In the genomic region with DNA sequence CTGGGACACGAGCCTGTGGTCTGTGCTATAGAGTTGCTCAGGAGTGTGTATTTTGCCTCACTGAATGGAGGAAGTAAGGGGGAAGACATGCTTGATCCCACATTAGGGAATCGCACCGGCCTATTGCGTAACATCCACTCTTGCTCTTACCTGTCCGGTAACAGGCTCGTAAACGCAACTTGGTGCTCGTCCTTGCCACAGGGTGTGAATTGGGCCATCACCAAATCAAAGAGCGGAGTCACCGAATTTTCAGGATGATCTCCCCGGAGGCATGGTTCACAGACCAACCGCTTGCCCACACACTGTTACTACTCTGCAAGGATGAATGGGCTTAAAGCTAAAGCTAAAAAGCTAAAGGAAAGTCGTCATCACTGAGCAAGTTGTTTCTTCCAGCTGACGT, we compare ENCODE assay signal across 22 mouse cellular contexts. TPM values are rescaled to one million over a fixed set of nuclear protein-coding genes. Genes with fewer than 3 reads are reported as not detected.
DNase-seq lines count a peak whose midpoint lies in the region; ATAC-seq and TF ChIP-seq lines count a peak whose summit lies in the region.
"Had no signal": no experiment of that assay in that cellular context is flagged by ENCODE, and none has a peak within 500 bp of the region (broad histone marks: within the 10 kb centered on the region; RNA-seq: fewer than 3 reads in every experiment).

No protein-coding gene starts in this region.

- no peak overlapping the region for H3K27ac ChIP-seq in lung, postnatal 0 days (ENCODE audit: low read length)
- no peak overlapping the region for H3K27ac ChIP-seq in gastrocnemius, adult 2 months
- H3K27ac ChIP-seq: embryonic facial prominence, embryonic 13.5 days; embryonic facial prominence, embryonic 15.5 days; forebrain, embryonic 13.5 days; forebrain, embryonic 15.5 days had no signal

- no peak overlapping the region for H3ac ChIP-seq in C2C12 (ENCODE audit: control insufficient read depth, insufficient read length, low read depth)

- H3K79me2 ChIP-seq in C2C12 (ENCODE audit: control insufficient read depth, insufficient read depth) = no peaks in the 10 kb centered on the region

- intact Hi-C loops in gastrocnemius, adult 2 months (cut with DNase I) = no loop called here

- 78% methylated on average over 14 of the region's 14 CpGs for WGBS in lung, postnatal 0 days

- peak; percentile 39 for DNase-seq in lung, postnatal 0 days (ENCODE audit: low spot score)
- no peak for DNase-seq in lung, postnatal 14 days
- peak; percentile 68 for DNase-seq in gonadal fat pad, adult 2 months (ENCODE audit: low read depth)
- DNase-seq in gastrocnemius, adult 2 months = no peak
- DNase-seq: adrenal gland, adult 2 months; adrenal gland, postnatal 10 days; adrenal gland, postnatal 25 days; B cell, adult 2 months; cerebellum, adult 11 months; cerebellum, adult 18-20 months; cerebellum, adult 8-10 months; cerebellum, adult 9-11 months; cerebellum, postnatal 14 days; cerebellum, postnatal 36 days; embryo, embryonic 11 days; forebrain, postnatal 0 days had no signal

- H3K4me1 ChIP-seq in lung, postnatal 0 days (ENCODE audit: insufficient read depth, low read depth, low read length) = no peaks in the 10 kb centered on the region; the same call in 1 of the 2 replicates
- H3K4me1 ChIP-seq: forebrain, embryonic 13.5 days; forebrain, embryonic 15.5 days had no signal

- H3K36me3 ChIP-seq in lung, postnatal 0 days (ENCODE audit: insufficient read depth, low read length) = no peaks in the 10 kb centered on the region
- no peaks in the 10 kb centered on the region for H3K36me3 ChIP-seq in C2C12 (ENCODE audit: control insufficient read depth, insufficient read depth)
- H3K36me3 ChIP-seq: embryonic facial prominence, embryonic 13.5 days; embryonic facial prominence, embryonic 15.5 days; forebrain, embryonic 15.5 days had no signal

- H3K4me2 ChIP-seq in lung, postnatal 0 days (replicated peaks; ENCODE audit: low read depth, low read length) = no peak overlapping the region
- H3K4me2 ChIP-seq: embryonic facial prominence, embryonic 13.5 days; embryonic facial prominence, embryonic 15.5 days; forebrain, embryonic 13.5 days; forebrain, embryonic 15.5 days had no signal

- H3K79me3 ChIP-seq in C2C12 (ENCODE audit: low read depth) = no peaks in the 10 kb centered on the region

- no peak overlapping the region for H3K9ac ChIP-seq in lung, postnatal 0 days (replicated peaks; ENCODE audit: low read depth)
- H3K9ac ChIP-seq: embryonic facial prominence, embryonic 13.5 days; embryonic facial prominence, embryonic 15.5 days; forebrain, embryonic 13.5 days; forebrain, embryonic 15.5 days; forebrain, postnatal 0 days had no signal

- TF ChIP-seq CTCF in lung, postnatal 0 days (IDR thresholded peaks at IDR 0.05) = no peak
- no peak for TF ChIP-seq CTCF in C2C12 (IDR thresholded peaks at IDR 0.05; ENCODE audit: control insufficient read depth, insufficient read depth, insufficient read length)
- TF ChIP-seq CTCF in gastrocnemius, adult 2 months (IDR thresholded peaks at IDR 0.05) = no peak

- no peak for TF ChIP-seq EP300 in lung, postnatal 0 days (IDR thresholded peaks at IDR 0.05)

- H3K4me3 ChIP-seq in lung, postnatal 0 days (ENCODE audit: low read depth, low read length) = no peak overlapping the region
- no peak overlapping the region for H3K4me3 ChIP-seq in C2C12 (ENCODE audit: insufficient read depth, poor library complexity, severe bottlenecking)
- H3K4me3 ChIP-seq in gastrocnemius, adult 2 months = no peak overlapping the region
- H3K4me3 ChIP-seq: embryonic facial prominence, embryonic 13.5 days; embryonic facial prominence, embryonic 15.5 days; erythroblast, embryonic 14.5 days; forebrain, embryonic 13.5 days; forebrain, embryonic 15.5 days had no signal

- no peaks in the 10 kb centered on the region for H3K9me3 ChIP-seq in lung, postnatal 0 days (ENCODE audit: low read length)
- H3K9me3 ChIP-seq: embryonic facial prominence, embryonic 13.5 days; embryonic facial prominence, embryonic 15.5 days; forebrain, embryonic 13.5 days; forebrain, embryonic 15.5 days had no signal

- H3K27me3 ChIP-seq in lung, postnatal 0 days (replicated peaks; ENCODE audit: insufficient read depth, low read length) = no peaks in the 10 kb centered on the region
- no peaks in the 10 kb centered on the region for H3K27me3 ChIP-seq in C2C12 (ENCODE audit: control insufficient read depth, insufficient read depth, insufficient read length)
- H3K27me3 ChIP-seq: embryonic facial prominence, embryonic 13.5 days; embryonic facial prominence, embryonic 15.5 days; forebrain, embryonic 13.5 days; forebrain, embryonic 15.5 days had no signal

- no peak for ATAC-seq in lung, postnatal 0 days
- ATAC-seq: forebrain, embryonic 13.5 days; forebrain, embryonic 15.5 days; forebrain, postnatal 0 days had no signal

TF ChIP-seq in C2C12, 6 proteins besides CTCF, POLR2A, EP300 and RAD21:
- TF ChIP-seq CEBPB (IDR thresholded peaks at IDR 0.05; ENCODE audit: low read depth) (peak; percentile 25), MYOG (IDR thresholded peaks at IDR 0.05; ENCODE audit: control insufficient read depth, extremely low read depth, insufficient read length) (no peak)

RNA-seq across cellular contexts. Expression of gene Slc44a3, which starts 24.5 kb away (rescaled TPM):
- 45.4 and 48.7 TPM in 2 replicates for polyA plus RNA-seq in lung, postnatal 0 days (2015; fragmentation: Nextera tagmentation; extraction: Ambion mirVana)
- 0.20 TPM for polyA plus RNA-seq in C2C12 (2012; fragmentation: generic; extraction: Trizol)
- polyA plus RNA-seq in gonadal fat pad, adult 2 months (2012; rRNA removed) = 26.1 and 26.5 TPM in 2 replicates
- not detected for total RNA-seq in gastrocnemius, adult 2 months (2021)
- polyA plus RNA-seq: erythroblast, embryonic 14.5 days had no signal

Comparison
In these comparisons a context has a peak if more than half of its experiments do, and no peak if none do; other contexts are left out.
1. DNase-seq: peak in lung, postnatal 0 days (single experiment) and gonadal fat pad, adult 2 months (single experiment); none in lung, postnatal 14 days (single experiment) and gastrocnemius, adult 2 months (single experiment).
2. RNA of gene Slc44a3, which starts 24.5 kb away (polyA plus RNA-seq): 45.4 to 48.7 TPM in lung, postnatal 0 days and 26.1 to 26.5 TPM in gonadal fat pad, adult 2 months; 0.20 TPM in C2C12 (single experiment); every median in the first group is over 10 times any median in the second.